Mouse (Mus musculus) limb, embryonic 14.5 days (tissue): Measurements from ENCODE around the gene Osbpl3. TPM values are rescaled to one million over a fixed set of nuclear protein-coding genes. Genes with fewer than 3 reads are reported as not detected.

Experiments used
- ATAC-seq: fragments of 200-750 bp; cut with Nextera tagmentation; 2 replicates; pipeline ENCODE4 v1.8.0; 2017; ENCODE audit warnings: low read depth, moderate number of reproducible peaks, moderate TSS enrichment; ENCODE audit not compliant: low FRiP score
- DNase-seq: peaks from one replicate; pipeline ENCODE4 v3.0.0-alpha.2; 2015; ENCODE audit warnings: low spot score
- H3K27ac ChIP-seq: fragments of 300-500 bp; sonication (generic); replicated peaks from 2 replicates; pipeline ENCODE4 v1.5.1; 2014; ENCODE audit warnings: low read depth, mild to moderate bottlenecking, low read length, moderate library complexity, mixed read lengths
- H3K27me3 ChIP-seq: fragments of 300-500 bp; sonication (generic); 2 replicates; pipeline ENCODE4 v1.6.1; 2014; ENCODE audit warnings: low read length, mixed read lengths; ENCODE audit not compliant: control insufficient read depth, insufficient read depth
- H3K36me3 ChIP-seq: fragments of 300-500 bp; sonication (generic); 2 replicates; pipeline ENCODE4 v1.6.1; 2014; ENCODE audit warnings: mild to moderate bottlenecking, low read length, moderate library complexity, mixed read lengths; ENCODE audit not compliant: control insufficient read depth, insufficient read depth
- H3K4me1 ChIP-seq: fragments of 300-500 bp; sonication (generic); 2 replicates; pipeline ENCODE4 v1.6.1; 2014; ENCODE audit warnings: antibody characterized with exemption, low read length, mixed read lengths; ENCODE audit not compliant: control insufficient read depth, insufficient read depth
- H3K4me2 ChIP-seq: fragments of 300-500 bp; sonication (generic); replicated peaks from 2 replicates; pipeline ENCODE4 v1.6.1; 2014; ENCODE audit warnings: low read depth, mild to moderate bottlenecking, low read length, moderate library complexity; ENCODE audit not compliant: severe bottlenecking
- H3K4me3 ChIP-seq: fragments of 300-500 bp; sonication (generic); replicated peaks from 2 replicates; pipeline ENCODE4 v1.5.1; 2014; ENCODE audit warnings: low read length
- H3K9ac ChIP-seq: fragments of 300-500 bp; sonication (generic); 2 replicates; pipeline ENCODE4 v1.6.1; 2014; ENCODE audit warnings: mild to moderate bottlenecking, low read depth, low read length, moderate library complexity; ENCODE audit not compliant: severe bottlenecking
- H3K9me3 ChIP-seq: fragments of 300-500 bp; sonication (generic); 2 replicates; pipeline ENCODE4 v1.6.1; 2016; ENCODE audit warnings: low read length; ENCODE audit not compliant: control insufficient read depth
- POLR2A ChIP-seq: fragments of 200-500 bp; IDR thresholded peaks from 2 replicates; pipeline ENCODE4 v1.8.0; 2012; ENCODE audit warnings: inconsistent platforms, mild to moderate bottlenecking, moderate library complexity, borderline replicate concordance; ENCODE audit not compliant: insufficient read depth, insufficient read length; ENCODE audit errors: extremely low read depth
- WGBS: fragments of 180-500 bp; shearing (Covaris S2); extraction: QIAGEN DNeasy Blood & Tissue Kit; methylation state at CpG from one replicate; pipeline ENCODE4 v1.1.7; 2014; 5-methylcytosine and 5-hydroxymethylcytosine counted together
- polyA plus RNA-seq, 2 experiments: library from polyadenylated mRNA; depleted of rRNA in 1 of 2; stranded (reverse) in 1 of 2; unstranded in 1 of 2; fragments of >200 nt; fragmentation: Nextera tagmentation in 1 of 2; extraction: Ambion mirVana in 1 of 2; gene quantifications; 2 replicates each; pipeline versions ENCODE4 v1.2.1 to v1.2.3; 2012 to 2014

Gene Osbpl3
- polyA plus RNA-seq, 2 experiments, result 10.9 to 19.8 TPM

DNA sequence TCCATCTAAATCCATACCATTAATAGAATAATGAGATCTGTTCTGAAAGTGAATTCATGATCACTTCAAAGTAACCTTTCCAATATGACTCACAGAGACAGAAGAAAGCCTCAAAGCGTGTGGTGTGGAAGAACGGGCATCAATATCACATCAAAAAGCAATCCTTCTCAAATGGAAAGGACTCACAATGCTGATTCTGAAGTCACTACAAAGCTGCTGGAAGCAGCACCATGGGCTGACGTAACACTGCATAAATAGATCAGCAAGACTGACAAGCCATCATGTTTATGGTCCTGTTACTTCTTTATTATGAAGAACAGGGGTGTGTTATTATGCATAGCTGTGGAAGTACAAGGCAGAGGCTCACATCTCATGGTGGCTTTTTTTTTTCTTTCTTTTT lies 64.0 kb downstream of the Osbpl3 start:
- DNase-seq (no peak), ATAC-seq (no peak)
- TF ChIP-seq POLR2A, result no peak
- H3K9me3 ChIP-seq, result no peaks in the 10 kb centered on the region
- H3K4me1 ChIP-seq, result no peaks in the 10 kb centered on the region
- 85% methylated on average over 3 of the region's 3 CpGs for WGBS
- H3K4me3 ChIP-seq, result no peak overlapping the region
- no peak overlapping the region for H3K9ac ChIP-seq
- H3K36me3 ChIP-seq, result no peaks in the 10 kb centered on the region
- H3K27me3 ChIP-seq, result no peaks in the 10 kb centered on the region
- no peak overlapping the region for H3K4me2 ChIP-seq
- H3K27ac ChIP-seq, result no peak overlapping the region

DNA sequence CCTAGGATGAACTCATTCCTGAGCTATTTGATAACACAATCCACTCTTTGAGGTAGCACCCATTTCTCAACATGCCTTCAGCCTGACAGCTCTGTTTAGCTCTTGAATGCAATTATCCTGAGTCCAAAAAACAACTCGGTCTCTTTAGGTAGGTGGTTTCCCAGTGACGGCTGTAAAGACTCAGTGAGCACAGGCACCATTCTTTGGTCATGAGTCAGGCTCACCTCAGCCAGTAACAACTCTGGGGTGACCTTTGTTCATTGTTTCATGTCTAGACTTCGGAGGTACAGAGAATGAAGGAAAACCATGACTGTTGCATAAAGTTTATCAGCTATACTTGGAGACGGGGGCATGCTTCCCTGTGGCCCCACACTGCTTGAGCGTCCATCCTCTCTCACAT lies 65.7 kb downstream of the Osbpl3 start:
- Histone ChIP-seq H3K4me2 (no peak overlapping the region), H3K4me3 (no peak overlapping the region), H3K9me3 (no peaks in the 10 kb centered on the region), H3K27me3 (no peaks in the 10 kb centered on the region), H3K9ac (no peak overlapping the region), H3K27ac (no peak overlapping the region), H3K4me1 (no peaks in the 10 kb centered on the region), H3K36me3 (no peaks in the 10 kb centered on the region)
- no peak for TF ChIP-seq POLR2A
- ATAC-seq (no peak), DNase-seq (no peak)
- 66% methylated on average over 5 of the region's 5 CpGs for WGBS

DNA sequence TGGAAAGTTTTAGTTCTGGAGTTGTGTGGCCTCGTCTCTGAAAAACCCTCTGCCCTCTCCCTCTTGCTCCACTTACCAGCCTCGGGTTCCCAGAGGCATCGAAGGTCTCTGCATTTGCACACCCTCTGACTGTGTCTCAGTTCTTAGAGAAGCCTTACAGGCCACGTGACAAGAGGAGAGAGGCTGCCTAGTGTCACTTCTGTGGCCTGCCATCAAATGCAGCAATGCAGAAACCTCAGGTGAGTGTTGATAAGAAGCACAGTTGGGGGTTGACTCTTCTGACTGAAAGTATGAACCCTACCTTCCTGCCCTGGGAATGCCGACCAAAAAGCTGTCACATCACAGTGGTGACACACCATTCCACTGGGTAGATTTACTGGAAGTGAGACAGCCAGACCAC lies 68.4 kb downstream of the Osbpl3 start:
- peaks cover 1% of the 10 kb centered on the region; the same call in 1 of the 2 replicates for H3K4me1 ChIP-seq
- no peak overlapping the region for H3K27ac ChIP-seq
- no peaks in the 10 kb centered on the region for H3K36me3 ChIP-seq
- H3K27me3 ChIP-seq, result no peaks in the 10 kb centered on the region
- H3K9ac ChIP-seq, result no peak overlapping the region
- no peak for DNase-seq
- no peak overlapping the region for H3K4me3 ChIP-seq
- ATAC-seq, result no peak
- 70% methylated on average over 5 of the region's 5 CpGs for WGBS
- H3K4me2 ChIP-seq, result no peak overlapping the region
- H3K9me3 ChIP-seq, result no peaks in the 10 kb centered on the region
- no peak for TF ChIP-seq POLR2A

DNA sequence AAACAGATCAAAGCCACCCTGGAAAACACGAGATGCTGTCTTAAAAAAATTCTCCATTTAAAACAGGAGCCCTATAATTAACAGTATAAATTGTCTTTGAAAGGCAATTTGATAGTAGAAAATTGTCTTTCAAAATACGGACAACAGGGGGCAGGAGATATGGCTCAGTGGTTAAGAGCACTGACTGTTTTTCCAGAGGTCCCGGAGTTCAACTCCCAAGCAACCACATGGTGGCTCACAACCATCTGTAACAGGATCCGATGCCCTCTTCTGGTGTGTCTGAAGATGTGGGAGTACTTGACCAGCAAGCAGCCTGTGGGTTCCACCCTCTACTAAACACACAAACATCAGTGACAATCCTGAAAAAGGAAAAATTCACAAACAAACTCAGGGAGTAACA lies 69.5 kb downstream of the Osbpl3 start:
- Histone ChIP-seq H3K4me2 (no peak overlapping the region), H3K27ac (no peak overlapping the region), H3K9me3 (no peaks in the 10 kb centered on the region), H3K27me3 (no peaks in the 10 kb centered on the region), H3K9ac (no peak overlapping the region), H3K4me3 (no peak overlapping the region), H3K4me1 (peaks cover 12% of the 10 kb centered on the region), H3K36me3 (no peaks in the 10 kb centered on the region)
- TF ChIP-seq POLR2A, result no peak
- no peak for ATAC-seq
- DNase-seq, result no peak
- 73% methylated on average over 4 of the region's 4 CpGs for WGBS

DNA sequence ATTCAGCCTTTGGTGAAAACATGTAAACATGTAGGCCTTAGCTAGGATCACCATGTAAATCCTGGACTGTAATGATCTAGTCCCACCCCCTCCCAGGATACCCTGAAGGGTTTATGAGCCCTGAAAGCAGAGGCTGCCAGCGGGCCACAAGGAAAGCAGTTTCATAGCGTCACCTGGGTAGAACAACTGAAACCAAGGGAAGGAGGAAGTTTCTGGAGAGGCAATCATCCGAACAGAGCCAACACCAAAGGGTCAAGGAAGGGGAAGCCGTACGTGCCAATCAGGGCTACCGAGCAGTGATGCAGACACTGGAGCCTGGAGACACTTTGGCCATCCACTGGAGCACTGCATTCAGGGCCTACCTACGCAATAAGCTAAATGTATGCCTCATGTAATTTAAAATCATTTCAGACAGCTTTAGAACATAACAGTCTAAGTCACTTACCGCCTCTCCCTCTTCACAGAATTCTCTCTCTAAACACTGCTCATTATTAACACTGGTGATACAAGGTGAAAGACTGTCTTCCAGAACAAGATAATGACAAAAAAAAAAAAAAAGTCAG lies 70.5 kb downstream of the Osbpl3 start:
- ATAC-seq, result no peak
- DNase-seq, result no peak
- Histone ChIP-seq H3K9me3 (no peaks in the 10 kb centered on the region), H3K4me2 (no peak overlapping the region), H3K4me3 (no peak overlapping the region), H3K36me3 (no peaks in the 10 kb centered on the region), H3K27ac (no peak overlapping the region), H3K27me3 (no peaks in the 10 kb centered on the region), H3K9ac (no peak overlapping the region), H3K4me1 (peaks cover 20% of the 10 kb centered on the region)
- no peak for TF ChIP-seq POLR2A
- 79% methylated on average over 8 of the region's 8 CpGs for WGBS

DNA sequence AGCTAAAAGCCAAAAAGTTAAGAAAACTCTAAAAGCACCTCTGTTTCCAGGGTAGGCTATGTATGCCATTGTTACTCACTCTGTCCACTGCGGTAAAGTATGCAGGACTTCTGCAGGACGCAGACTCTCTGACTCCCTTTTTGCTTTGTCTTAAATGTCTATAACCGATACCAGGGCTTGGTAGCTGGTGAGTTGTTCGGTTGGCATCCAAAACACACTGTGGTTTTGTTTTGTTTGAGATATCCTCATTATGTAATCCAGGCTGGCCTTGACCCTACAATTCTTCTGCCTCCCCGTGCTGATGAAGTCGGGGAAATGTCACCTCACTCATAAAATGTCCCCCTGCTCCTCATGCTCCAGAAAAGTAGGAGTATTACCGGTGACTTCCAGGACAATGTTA lies 73.3 kb downstream of the Osbpl3 start:
- Histone ChIP-seq H3K27me3 (no peaks in the 10 kb centered on the region), H3K9me3 (no peaks in the 10 kb centered on the region), H3K36me3 (no peaks in the 10 kb centered on the region), H3K4me1 (peaks cover 42% of the 10 kb centered on the region), H3K4me2 (no peak overlapping the region), H3K27ac (no peak overlapping the region), H3K9ac (no peak overlapping the region), H3K4me3 (no peak overlapping the region)
- DNase-seq (no peak), ATAC-seq (no peak)
- 82% methylated on average over 7 of the region's 7 CpGs for WGBS
- TF ChIP-seq POLR2A, result no peak
